In genomic region chrX:140567711-140568407, GRCm38 (mm10) we compare ENCODE assay signal across 8 mouse cellular contexts. TPM values are rescaled to one million over a fixed set of nuclear protein-coding genes. Genes with fewer than 3 reads are reported as not detected.
DNase-seq lines count a peak whose midpoint lies in the region; ATAC-seq lines count a peak whose summit lies in the region.
"Had no signal": no experiment of that assay in that cellular context is flagged by ENCODE, and none has a peak within 500 bp of the region (broad histone marks: within the 10 kb centered on the region; RNA-seq: fewer than 3 reads in every experiment).

No protein-coding gene starts in this region.

- no peak for ATAC-seq in liver, embryonic 11.5 days (replicated peaks; ENCODE audit: low FRiP score)

- no peak overlapping the region for H3K4me2 ChIP-seq in liver, embryonic 11.5 days
- H3K4me2 ChIP-seq: hindbrain, embryonic 15.5 days had no signal

- H3K4me1 ChIP-seq in liver, embryonic 11.5 days (replicated peaks; ENCODE audit: control insufficient read depth, insufficient read depth, low read length): no peaks in the 10 kb centered on the region
- H3K4me1 ChIP-seq: hindbrain, embryonic 15.5 days had no signal

- H3K27me3 ChIP-seq in liver, embryonic 11.5 days (replicated peaks; ENCODE audit: control insufficient read depth, insufficient read depth, low read length): peaks cover 17% of the 10 kb centered on the region

- DNase-seq in liver: peak; percentile 6
- DNase-seq in liver, embryonic 11.5 days (ENCODE audit: low spot score): no peak
- peak; percentile 18 for DNase-seq in gastrocnemius, postnatal 14 days
- peak; percentile 38 to 73 for DNase-seq in kidney, postnatal 36 days
- peak; percentile 72 for DNase-seq in skeletal muscle tissue, adult 2 months (ENCODE audit: low read depth, low spot score)
- DNase-seq in thymus, postnatal 14 days: no peak
- no peak for DNase-seq in cerebellum, postnatal 14 days

- no peak overlapping the region for H3K9ac ChIP-seq in liver, embryonic 11.5 days (ENCODE audit: low read depth, low read length)
- H3K9ac ChIP-seq: hindbrain, embryonic 15.5 days had no signal

- intact Hi-C loops in gastrocnemius, postnatal 14 days (cut with DNase I; ENCODE audit: low total_unique reads): no loop called here

- H3K4me3 ChIP-seq in liver, embryonic 11.5 days (ENCODE audit: low read depth, low read length): no peak overlapping the region
- H3K4me3 ChIP-seq: hindbrain, embryonic 15.5 days had no signal

- no peak overlapping the region for H3K27ac ChIP-seq in liver, embryonic 11.5 days (ENCODE audit: low read depth, low read length)
- H3K27ac ChIP-seq: hindbrain, embryonic 15.5 days had no signal

- WGBS in liver, embryonic 11.5 days: 44% methylated on average over 1 of the region's 1 CpGs

- H3K9me3 ChIP-seq in liver, embryonic 11.5 days (ENCODE audit: control insufficient read depth, low read length): no peaks in the 10 kb centered on the region
- H3K9me3 ChIP-seq: hindbrain, embryonic 15.5 days had no signal

- H3K36me3 ChIP-seq in liver, embryonic 11.5 days (ENCODE audit: control insufficient read depth, insufficient read depth, low read length): no peaks in the 10 kb centered on the region
- H3K36me3 ChIP-seq: hindbrain, embryonic 15.5 days had no signal

RNA-seq across cellular contexts. Expression of gene Tsc22d3, which starts 32.6 kb away (rescaled TPM):
- 31.5 and 32.2 TPM in 2 replicates for polyA plus RNA-seq in liver, embryonic 11.5 days (2014; fragmentation: Nextera tagmentation; extraction: Ambion mirVana)
- total RNA-seq in gastrocnemius, postnatal 14 days (2021): 100 to 1,000 TPM; 119 to 244 TPM

Comparison
In these comparisons a context has a peak if more than half of its experiments do, and no peak if none do; other contexts are left out.
1. DNase-seq: peak in liver (single experiment), gastrocnemius, postnatal 14 days (single experiment), kidney, postnatal 36 days (2 of 2) and skeletal muscle tissue, adult 2 months (single experiment); none in liver, embryonic 11.5 days (single experiment), thymus, postnatal 14 days (single experiment) and cerebellum, postnatal 14 days (0 of 2).